Mouse (Mus musculus): ENCODE data around the gene Mief1.

Gene Mief1

DNA sequence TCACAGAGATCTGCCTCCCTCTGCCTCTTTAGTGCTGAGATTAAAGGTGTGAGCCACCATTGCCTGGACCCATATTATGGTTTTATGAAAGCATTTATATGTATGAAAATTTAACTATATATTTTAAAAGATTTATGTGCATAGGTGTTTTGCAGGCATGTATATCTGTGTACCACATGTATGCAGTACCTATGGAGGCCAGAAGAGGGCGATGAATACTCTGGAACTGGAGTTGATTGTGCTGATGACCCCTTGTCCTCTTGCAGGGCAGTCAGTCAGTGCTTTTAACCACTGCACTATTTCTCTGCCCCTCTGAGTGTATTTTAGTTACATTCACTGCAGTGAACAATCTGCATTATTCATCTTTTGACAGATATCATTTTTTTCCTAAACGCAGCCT, 8.0 kb upstream of the Mief1 start:
- in situ Hi-C loops (cut with MboI; ENCODE audit: low sequenced_read_pairs): loop anchor here (10.0 kb wide), 1 partner anchor 131 kb away; the partner anchor contains the start of genes Rpl3 and Syngr1

DNA sequence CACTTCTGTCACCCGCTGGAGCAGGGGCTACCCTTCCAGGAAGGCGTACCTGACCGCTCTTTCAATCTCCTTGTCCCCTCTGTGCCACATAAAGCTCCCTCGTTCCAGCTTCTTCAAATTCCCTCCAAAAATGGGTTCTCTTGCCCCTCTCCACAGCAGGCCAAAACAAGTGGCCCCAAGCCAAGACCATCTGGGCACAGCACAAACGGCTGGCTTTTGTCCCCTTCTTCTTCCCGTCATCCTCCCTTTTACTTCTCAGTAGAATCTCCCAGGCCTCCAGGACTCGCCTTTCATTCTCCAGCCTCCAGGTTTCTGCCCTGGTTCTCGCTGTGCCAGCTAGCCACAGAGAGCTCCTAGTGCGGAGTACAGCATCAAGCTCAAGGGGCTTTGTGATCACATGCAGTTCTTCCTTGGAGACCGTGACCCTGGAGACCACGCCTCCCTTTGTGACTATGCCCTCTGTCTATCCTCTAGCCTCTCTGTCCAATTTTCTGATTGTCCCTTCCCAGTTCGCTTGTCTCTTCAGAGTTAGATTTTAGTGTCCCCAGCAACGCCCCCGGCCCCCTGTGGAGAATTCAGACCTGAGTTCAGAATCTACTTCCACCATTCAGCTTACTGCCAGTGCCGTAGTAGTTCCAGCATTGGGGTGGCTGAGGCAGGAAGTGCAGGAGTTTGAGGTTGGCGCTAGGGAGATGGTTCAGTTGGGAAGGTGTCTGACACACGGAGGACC, 5.6 kb upstream of the Mief1 start:
- in situ Hi-C loops (cut with MboI; ENCODE audit: low sequenced_read_pairs): loop anchor here (10.0 kb wide), 1 partner anchor 133 kb away; the partner anchor contains the start of genes Rpl3 and Syngr1

DNA sequence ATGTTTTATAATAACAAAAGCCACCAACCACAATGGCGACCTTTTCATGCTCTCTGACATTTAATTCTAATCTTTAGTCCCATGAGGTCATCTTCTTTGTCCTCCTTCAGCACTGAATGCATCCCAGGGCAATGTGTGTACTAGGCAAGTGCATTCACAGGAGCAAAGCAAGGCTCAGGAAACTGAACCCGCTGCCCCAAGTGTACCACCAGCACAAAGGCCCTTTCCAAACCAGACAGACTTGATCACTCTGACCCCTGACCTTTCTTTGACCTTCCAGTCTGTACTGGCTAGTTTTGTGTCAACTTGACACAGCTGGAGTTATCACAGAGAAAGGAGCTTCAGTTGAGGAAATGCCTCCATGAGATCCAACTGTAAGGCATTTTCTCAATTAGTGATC, 1.5 kb upstream of the Mief1 start:
- in situ Hi-C loops (cut with MboI; ENCODE audit: low sequenced_read_pairs): no loop called here

DNA sequence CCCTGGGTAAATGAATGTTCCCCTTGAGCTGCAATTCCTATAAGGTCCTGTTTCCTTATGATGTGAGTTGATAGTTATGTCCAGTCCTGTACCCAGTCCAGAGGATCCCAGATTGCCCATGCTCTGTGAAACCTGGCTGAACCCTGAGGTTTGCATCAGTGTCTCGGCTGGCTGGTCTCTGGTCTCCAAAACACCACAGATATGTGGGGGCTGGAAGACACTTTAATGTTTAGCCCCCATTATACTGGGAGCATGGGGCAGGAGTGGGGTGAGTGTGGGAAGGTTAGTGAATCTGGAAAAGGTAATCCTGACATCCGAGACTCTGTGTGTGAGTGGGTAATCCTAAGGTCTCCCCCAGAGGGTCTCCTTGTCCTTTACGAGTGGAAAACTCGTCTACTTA, 765 bp upstream of the Mief1 start:
- in situ Hi-C loops (cut with MboI; ENCODE audit: low sequenced_read_pairs): no loop called here

DNA sequence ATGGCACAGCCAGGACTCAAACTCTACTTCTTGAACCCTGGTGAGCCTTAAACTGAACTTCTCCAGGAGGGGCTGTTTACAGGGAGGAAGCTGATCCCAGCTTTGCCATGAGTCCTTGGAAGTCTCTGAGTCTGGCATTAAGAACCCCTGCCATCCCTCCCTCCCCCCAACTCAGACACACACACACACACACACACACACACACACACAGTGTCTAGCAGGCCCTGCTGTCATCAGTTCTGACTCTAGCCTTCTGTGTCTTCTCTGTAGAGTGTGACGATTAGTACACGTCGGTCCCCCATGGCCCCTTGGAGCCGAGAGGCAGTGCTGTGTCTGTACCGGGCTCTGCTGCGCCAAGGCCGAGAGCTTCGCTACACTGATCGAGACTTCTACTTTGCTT, 1.7 kb downstream of the Mief1 start, which contains the start of gene AC140267.1:
AC140267.1 (plus strand) TSS at position 301 of the 400 bp plus-strand sequence.
- in situ Hi-C loops (cut with MboI; ENCODE audit: low sequenced_read_pairs): no loop called here

DNA sequence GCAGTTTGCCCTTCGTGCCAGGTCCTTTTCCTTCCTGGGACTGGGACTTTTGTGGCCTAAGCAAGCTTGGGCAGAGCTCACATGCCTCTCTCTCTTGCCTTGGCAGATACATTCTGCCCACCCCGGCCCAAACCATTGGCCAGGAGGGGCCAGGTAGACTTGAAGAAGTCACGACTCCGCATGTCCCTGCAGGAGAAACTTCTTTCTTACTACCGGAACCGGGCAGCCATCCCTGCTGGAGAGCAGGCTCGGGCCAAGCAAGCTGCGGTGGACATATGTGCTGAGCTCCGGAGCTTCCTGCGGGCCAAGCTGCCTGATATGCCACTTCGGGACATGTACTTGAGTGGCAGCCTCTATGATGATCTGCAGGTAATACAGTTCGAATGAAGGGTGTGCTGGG, 14.3 kb downstream of the Mief1 start:
- in situ Hi-C loops (cut with MboI; ENCODE audit: low sequenced_read_pairs): no loop called here

DNA sequence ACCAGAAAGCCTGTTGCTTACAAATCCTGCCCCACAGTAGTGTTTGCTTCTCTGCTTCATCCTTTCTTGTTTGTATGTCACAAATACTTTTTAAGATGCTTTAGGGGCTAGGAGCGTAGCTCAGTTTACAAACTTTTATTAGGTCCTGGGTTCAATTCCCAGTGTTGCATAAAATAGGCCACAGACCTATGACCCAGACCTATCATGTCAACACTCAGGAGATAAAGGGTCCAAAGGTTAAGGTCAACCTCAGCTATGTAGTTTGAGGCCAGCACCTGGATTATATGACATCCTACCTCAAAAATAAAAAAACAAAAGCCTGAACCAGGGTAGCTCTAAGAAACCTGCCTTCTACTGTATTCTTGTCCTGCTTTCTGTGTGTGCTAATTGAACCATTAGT, 14.8 kb downstream of the Mief1 start:
- in situ Hi-C loops (cut with MboI; ENCODE audit: low sequenced_read_pairs): no loop called here

DNA sequence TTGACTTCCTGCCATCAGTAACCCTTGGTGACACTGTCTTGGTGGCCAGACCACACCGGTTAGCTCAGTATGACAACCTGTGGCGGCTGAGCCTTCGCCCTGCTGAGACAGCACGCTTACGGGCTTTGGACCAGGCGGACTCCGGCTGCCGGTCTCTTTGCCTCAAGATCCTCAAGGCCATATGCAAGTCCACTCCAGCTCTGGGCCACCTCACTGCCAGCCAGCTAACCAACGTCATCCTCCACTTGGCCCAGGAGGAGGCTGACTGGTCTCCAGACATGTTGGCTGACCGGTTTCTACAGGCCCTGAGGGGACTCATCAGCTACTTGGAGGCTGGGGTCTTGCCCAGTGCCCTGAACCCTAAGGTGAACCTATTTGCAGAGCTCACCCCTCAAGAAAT, 15.9 kb downstream of the Mief1 start:
- in situ Hi-C loops (cut with MboI; ENCODE audit: low sequenced_read_pairs): no loop called here

DNA sequence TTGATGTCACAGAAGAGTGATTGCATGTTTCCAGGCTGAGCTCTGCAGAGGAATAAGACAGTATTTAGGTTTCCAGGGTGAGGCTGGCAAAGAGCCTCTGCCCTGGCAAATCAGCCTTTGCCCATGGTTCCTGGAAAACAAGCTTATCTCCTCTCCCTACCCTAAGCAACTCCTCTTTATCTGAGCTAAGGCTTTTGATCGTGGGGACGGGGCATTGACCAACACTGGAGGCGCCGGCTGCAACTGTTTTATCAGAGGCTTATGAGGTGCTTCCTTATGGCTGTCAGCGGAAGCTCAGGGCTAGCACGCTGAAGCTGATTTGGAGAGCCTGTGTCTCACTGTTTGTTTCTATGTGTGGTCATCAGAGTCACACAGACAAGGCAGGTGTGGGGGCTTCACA, 16.8 kb downstream of the Mief1 start:
- in situ Hi-C loops (cut with MboI; ENCODE audit: low sequenced_read_pairs): no loop called here

DNA sequence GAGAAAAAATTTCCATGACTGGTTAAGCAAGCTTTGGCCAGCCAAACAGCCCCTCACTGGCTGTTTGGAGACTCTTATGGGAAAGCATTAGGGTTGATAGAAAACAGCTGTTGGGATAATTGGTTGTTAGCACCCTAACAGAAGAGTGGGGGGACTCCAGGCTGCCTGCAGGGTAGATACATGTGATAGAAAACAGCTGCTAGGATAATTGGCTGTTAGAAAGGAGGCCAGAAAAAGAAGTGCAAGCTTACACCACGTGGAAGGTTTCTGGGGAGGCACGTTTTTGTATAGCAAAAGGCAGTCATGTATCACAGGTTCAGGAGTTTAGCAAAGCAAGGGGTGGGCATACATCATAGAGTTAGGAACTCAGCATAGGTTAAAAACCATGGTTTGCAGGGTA, 19.7 kb downstream of the Mief1 start:
- in situ Hi-C loops (cut with MboI; ENCODE audit: low sequenced_read_pairs): no loop called here

DNA sequence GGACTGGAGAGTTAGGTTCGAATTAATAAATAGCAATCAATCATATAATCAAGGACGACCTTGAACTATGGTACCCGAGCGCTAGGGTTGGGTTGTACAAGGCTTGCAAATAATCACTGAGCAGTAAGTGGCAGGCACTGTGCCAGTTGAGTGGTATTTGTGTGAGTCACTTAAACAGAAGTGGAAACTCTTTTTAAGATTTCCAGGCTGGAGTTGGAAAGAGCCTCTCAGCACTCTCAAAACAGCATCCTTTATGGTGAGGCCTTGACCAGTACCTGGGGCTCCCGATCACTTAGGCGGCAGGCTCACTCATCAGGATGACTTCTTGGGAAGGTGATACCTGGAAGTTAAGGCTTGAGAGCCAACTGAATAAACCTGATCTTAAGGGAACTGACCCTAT, 20.4 kb downstream of the Mief1 start:
- in situ Hi-C loops (cut with MboI; ENCODE audit: low sequenced_read_pairs): no loop called here

DNA sequence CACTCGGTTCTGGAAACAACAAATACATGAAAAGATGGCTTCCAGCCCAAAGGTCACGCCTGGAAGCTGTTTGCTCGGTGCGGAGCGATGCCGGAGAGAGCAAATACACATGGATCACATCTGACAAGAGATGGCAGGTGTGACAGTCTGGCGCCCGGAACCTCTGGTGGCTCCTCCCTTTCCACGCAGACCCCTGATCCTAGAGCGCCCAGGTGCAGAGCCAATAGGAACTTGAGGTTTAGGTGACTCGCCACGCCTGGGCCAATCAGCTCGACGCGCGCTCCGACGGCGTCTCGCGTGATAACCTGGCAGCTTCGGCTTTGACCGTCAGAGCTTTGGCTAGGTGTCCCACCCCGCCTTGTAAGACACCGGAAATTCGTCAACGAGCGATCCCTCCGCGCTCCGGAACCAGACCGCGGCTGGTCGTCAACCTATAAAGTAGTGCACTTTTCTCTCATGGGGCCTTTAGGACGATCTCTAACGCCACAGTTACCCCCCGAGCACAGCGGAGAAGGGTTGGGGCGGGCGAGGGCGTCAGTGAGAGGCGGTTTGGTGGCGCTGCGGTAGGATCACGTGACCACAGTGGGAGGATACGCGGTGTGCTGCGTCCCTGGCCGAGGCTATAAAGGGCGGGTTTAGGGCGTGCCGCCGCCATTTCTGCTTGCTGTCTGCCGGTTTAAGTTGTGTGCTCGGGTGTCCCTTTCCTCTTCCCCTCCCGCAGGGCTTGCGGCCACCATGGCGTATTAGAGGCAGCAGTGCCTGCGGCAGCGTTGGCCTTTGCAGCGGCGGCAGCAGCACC, 21.2 kb downstream of the Mief1 start, which contains the start of gene Atf4:
Atf4 (plus strand) TSS at position 338 of the 799 bp plus-strand sequence.
- in situ Hi-C loops (cut with MboI; ENCODE audit: low sequenced_read_pairs): no loop called here

DNA sequence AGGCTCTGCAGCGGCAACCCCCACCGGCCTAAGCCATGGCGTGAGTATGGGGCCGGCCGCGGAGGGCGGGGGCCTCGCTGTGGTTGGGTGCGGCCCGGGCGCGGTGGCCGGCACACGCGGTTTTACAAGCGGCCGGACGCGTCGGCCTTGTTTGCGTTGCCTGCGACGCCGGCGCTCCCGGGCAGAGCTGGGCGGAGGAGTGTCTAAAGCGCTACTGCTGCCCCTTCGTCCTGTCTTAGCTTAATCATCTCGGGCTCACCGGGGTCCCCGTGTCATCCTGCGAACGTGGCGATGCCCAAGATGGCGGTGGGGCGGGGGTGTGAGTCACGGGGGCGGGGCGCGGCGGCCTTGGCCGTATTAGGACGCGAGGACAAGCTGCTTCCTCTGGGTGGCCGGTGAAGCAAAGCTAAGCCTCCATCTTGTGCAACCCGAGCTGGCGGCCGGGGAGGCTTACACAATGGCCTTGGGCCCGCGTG, 21.9 kb downstream of the Mief1 start:
- in situ Hi-C loops (cut with MboI; ENCODE audit: low sequenced_read_pairs): no loop called here

DNA sequence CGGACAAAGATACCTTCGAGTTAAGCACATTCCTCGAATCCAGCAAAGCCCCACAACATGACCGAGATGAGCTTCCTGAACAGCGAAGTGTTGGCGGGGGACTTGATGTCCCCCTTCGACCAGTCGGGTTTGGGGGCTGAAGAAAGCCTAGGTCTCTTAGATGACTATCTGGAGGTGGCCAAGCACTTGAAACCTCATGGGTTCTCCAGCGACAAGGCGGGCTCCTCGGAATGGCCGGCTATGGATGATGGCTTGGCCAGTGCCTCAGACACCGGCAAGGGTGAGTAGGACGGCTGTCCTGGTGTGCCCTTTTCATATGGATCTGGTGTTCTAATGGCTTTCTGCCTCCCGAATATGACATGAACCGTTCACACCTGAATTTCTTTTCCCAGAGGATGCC, 22.4 kb downstream of the Mief1 start:
- in situ Hi-C loops (cut with MboI; ENCODE audit: low sequenced_read_pairs): no loop called here

DNA sequence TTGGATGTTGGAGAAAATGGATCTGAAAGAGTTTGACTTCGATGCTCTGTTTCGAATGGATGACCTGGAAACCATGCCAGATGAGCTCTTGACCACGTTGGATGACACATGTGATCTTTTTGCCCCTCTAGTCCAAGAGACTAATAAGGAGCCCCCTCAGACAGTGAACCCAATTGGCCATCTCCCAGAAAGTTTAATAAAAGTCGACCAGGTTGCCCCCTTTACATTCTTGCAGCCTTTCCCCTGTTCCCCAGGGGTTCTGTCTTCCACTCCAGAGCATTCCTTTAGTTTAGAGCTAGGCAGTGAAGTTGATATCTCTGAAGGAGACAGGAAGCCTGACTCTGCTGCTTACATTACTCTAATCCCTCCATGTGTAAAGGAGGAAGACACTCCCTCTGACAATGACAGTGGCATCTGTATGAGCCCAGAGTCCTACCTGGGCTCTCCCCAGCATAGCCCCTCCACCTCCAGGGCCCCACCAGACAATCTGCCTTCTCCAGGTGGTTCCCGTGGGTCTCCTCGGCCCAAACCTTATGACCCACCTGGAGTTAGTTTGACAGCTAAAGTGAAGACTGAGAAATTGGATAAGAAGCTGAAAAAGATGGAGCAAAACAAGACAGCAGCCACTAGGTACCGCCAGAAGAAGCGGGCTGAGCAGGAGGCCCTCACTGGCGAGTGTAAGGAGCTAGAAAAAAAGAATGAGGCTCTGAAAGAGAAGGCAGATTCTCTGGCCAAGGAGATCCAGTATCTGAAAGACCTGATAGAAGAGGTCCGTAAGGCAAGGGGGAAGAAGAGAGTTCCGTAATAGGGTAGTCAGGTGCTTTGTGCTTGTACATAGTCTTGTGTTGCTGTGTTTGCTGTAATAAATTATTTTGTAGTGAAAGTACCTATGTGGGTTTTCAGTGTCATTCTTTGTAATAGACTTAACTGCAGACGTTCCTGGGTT, 23.1 kb downstream of the Mief1 start:
- in situ Hi-C loops (cut with MboI; ENCODE audit: low sequenced_read_pairs): no loop called here

DNA sequence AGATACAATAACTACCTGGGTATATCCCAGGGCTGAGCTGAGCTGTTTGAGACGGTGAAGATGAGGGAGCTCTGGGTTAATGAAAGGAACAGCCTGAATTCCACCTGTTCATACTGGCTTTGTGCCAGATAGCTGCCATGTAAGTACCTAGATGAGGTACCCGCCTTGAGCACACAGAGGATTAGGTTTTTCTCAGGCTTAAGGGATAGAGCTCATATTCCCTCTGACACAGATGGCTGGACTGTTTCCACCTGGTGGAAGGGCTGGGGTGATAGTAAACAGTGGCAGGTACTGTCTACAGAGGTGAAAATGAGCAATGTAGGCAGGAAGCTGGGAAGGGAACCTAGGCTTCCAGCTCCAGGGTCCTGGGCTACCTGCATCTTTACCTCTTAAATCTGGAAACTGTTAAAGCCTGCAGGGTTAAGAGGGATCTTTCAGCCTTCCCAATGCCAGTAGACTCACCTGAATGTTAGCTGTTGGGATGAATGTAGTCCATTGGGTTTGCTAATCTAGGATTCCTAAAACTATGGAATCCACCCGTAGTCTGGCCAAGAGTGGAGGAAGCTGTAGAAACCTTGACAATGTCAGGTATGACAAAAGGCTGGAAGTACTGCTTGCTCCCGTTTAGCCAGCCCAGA, 23.9 kb downstream of the Mief1 start:
- in situ Hi-C loops (cut with MboI; ENCODE audit: low sequenced_read_pairs): no loop called here

DNA sequence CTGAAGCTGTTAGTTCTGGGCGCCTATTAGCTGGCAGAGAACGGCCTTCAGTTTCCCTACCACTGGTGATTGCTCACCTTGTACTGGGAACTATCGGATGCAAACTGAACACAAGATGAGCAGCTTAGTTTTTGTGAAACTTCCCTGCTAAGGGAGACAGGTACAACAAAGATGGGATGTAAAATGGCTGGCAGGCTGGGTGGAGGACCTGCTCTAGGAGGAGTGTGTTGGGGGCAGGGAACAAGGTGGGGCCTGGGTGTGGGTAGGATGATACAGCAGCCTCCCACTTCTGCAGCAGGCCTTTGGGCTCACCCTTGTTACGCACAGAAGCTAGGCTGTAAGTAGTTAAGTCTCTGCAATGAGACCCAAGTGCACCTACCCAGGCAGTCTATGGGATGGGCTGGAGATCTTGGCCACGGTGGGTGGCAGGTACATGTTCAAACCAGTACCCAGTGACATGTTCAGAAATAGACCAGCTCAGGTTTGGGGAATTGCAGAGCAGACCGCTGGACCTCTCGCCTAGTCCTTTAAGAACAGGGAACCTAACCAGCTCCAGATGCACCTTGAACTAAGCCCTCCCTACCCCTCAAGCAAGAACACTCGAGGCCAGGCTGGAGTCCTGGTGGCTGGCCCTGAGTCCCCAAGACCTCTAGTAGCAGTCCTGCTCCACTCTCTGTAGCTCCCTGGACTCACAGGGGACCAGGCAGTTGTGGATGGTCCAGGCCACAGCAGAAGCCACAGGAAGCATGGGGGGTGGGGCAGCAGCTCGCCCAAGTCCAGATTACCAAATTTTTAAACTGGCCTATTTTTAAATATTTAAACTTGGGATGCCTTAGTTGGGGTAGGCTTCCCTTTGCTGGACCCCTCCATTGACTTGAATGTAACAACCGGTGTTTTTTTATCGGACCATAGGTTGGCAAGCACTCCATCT, 24.7 kb downstream of the Mief1 start:
- in situ Hi-C loops (cut with MboI; ENCODE audit: low sequenced_read_pairs): no loop called here

DNA sequence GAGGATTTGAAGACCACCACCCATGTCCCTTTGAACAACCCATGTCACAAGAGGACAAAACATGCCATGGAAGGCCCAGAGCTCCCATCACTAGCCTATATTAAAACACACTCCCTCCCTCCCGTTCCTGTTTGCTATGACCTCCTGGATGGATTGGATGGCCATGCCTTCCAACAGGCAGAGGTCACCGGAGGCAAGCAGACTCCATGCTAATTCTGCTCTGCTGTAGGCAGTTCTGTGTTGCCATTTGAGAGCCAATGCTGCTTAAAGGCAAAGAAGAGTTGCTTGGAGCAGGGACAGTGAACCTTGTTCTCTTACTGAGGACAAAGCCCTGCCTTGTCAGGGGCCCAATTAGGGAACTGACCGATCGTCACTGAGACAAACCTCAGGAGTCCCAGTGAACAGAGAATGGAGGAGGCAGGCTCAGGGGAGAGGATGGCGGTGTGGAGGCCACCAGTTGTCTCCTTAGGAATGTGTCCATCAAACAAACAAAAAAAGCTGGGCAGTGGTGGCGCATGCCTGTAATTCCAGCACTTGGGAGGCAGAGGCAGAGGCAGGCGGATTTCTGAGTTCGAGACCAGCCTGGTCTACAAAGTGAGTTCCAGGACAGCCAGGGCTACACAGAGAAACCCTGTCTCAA, 25.7 kb downstream of the Mief1 start:
- in situ Hi-C loops (cut with MboI; ENCODE audit: low sequenced_read_pairs): no loop called here

DNA sequence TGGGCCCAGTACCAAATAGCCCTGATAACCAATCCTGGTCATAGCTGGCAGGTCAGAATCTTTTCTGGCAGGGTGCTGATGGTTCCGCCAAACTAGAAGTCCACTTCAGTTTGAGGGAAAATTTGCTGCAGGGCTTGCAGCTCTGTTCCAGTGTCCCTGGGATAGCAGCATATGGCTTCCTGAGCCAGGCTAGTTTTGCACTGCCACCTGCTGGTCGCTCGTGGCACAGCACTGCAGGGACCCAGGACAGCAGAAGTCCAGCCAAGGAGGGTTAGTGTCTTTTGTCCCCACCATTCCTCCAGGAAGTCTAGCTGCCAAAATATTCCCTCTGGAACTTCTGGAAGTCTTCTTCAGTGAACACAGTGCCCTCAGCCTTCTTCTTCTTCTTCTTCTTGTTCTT, 26.9 kb downstream of the Mief1 start:
- in situ Hi-C loops (cut with MboI; ENCODE audit: low sequenced_read_pairs): no loop called here
